Mouse (Mus musculus): Measurements from ENCODE around the gene Sirpb1a.
"Not testable (repeated sequence)": the region's sequence is repeated elsewhere in the genome, so short reads cannot be mapped to it uniquely, and the experiment has no call there.

The Sirpb1a gene

DNA sequence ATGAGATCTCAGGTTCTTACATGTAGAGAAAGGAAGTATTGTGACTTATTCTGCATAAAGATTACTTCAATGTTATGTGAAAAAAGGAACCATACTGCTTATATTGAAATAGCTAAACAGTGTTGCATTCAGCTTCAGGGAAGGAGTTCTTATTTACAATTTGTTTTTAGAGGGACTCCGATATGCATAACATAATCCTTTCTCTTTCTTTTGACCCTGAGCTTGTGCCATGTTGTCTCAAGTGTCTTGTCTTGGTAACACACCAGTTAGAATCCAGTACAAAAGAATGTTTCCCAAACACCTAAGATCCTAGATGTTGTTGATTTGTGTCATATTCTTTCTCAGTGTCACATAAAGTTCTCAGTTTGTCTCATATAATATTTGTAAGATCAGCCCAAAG is at the start of gene Sirpb1a:
Gene Sirpb1a, minus strand, starts transcription at position 74 of the 400 bp plus-strand sequence.
- DNase-seq (ENCODE audit: low read depth): not testable (repeated sequence)

DNA sequence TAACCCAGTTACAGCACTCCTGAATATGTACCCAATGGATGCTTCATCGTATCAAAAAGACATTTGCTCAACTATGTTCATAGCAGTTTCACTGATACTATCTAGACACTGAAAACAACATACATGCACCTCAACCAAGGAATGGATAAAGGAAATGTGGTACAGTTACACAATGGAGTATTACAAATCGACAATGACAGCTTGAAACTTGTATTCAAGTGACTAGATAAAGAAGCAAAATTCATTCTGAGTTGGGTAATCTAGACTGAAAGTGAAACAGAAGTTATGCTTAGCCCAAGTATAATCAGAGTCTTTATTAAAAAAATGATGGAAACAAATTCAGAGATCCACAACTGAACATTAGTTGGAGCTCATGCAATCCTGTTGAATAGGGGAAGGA is 48.5 kb upstream of the Sirpb1a start:
- not testable (repeated sequence) for DNase-seq (ENCODE audit: low read depth)

- not testable (repeated sequence) for DNase-seq (ENCODE audit: low read depth)
Measured at GRCm38 (mm10) chr3:15470158-15470557, 43.8 kb upstream of the Sirpb1a start.

DNA sequence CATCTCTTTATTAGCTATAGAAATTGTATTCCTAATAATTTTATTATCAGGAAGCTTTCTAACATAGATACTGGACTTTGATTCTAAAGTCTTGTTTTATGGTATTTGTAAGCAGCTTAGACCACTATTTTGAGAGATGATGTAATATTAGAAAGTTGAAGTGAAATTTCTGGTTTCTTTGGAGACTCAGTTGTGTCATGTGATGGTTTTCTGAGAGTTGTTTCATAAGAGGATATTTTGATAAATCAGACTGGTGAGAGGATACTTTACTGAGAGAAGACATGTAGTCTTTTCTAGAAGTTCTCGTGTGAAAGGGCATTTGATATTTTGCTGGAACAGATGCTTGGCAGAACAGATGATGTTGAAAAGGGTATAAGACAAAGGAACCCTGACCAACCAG is 17.6 kb upstream of the Sirpb1a start:
- DNase-seq (ENCODE audit: low read depth): not testable (repeated sequence)

DNA sequence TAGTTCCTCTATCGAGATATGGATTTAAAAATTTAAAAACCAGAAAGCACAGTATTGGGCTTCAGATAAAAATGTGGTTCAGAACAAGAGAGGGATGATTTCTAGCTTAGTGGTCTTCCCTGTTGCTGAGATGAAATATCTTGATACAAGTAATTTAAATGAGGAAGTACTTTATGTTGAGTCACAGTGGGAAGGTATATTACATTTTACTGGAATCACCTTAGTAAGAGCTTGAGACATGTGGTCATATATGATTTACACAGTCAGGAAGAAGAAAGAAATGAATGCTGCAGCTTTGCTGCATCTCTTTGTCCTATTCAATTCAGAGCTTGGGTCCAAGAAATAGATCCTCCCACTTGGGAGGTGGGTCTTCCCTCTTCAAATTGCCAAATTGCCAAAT is 13.5 kb upstream of the Sirpb1a start:
- not testable (repeated sequence) for DNase-seq (ENCODE audit: low read depth)

DNA sequence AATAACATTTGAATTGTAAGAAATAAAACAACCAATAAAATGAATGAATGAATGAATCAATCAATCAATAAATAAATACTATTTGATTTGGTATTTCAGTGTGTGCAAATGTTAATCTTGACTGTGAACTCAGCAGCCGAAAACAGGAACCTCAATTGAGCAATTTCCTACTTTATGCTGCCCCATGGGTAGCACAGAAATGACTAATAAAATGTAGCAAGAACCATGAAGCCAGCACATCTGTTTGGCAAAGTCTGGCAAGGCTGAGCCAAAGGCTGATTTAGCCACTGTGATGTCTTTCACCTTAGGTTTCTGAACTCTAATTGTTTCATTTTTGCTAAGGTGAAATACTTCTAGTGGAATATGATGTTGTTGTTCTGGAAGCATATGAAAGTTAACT is 1.6 kb upstream of the Sirpb1a start:
- peak; percentile 43 for DNase-seq (ENCODE audit: low read depth)

GRCm38 (mm10) chr3:15355690-15356089 is 70.6 kb downstream of the Sirpb1a start:
- not testable (repeated sequence) for DNase-seq (ENCODE audit: low read depth)

- DNase-seq (ENCODE audit: low read depth): not testable (repeated sequence)
Measured at GRCm38 (mm10) chr3:15350318-15350717, 76.0 kb downstream of the Sirpb1a start.

- not testable (repeated sequence) for DNase-seq (ENCODE audit: low read depth)
Measured at GRCm38 (mm10) chr3:15345606-15346005, 80.7 kb downstream of the Sirpb1a start.

DNA sequence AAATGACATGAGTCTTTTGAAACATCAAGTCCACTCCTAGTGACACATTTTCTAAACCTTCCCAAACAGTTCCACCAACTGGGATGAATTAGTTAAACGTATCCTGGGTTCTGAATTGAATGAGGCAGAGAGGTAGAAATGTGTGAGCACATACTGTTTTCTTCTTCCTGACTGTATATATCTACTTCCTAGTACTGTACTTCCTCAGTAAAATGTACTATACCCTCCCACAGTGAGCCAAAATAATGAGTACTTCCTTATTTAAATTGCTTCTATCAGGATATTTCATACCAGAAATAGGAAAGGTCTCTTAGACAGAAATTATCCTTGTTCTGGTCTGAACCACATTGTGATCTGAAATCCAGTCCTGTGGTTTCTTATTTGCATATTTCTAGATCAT is 86.0 kb downstream of the Sirpb1a start:
- no peak for DNase-seq (ENCODE audit: low read depth)

DNA sequence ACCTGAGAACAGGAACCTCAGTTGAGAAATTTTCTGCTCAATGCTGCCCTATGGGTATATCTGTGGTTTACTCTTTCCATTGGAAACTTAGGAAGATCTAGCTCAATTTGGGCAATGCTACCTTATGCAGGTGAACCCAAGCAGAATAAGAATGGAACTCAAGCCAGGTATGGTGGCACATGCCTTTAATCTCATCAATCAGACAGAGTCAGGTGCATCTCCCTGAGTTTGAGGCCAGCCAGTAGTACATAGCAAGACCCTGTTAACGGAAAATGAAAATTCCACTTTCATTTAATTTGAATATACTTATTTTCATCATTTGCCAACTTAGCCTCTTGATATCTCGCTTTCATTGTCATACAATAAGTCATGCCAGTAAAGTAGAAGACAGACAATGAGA is 92.1 kb downstream of the Sirpb1a start:
- no peak for DNase-seq (ENCODE audit: low read depth)

DNA sequence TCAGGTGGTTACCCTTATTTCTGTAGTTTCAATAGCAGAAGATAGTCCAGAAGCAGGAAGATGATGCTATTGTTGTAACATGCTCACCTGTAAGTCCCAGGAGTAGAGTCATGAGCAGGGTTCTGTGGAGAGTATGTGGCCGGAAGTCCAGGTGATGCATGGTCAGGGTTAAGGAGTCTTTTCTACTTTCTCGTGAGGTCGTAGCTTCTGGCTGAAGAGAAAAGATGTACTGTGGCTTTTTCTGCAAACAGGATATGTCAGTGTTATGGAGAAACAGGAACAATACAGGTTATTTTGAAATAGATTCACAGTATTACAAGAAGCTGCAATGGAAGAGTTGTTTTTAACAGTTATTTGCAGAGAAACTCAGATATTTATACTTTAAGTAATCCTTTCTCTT is 94.3 kb downstream of the Sirpb1a start, which contains the start of gene Gm9733:
Gene Gm9733, minus strand, starts transcription at position 240 of the 400 bp plus-strand sequence.
- DNase-seq (ENCODE audit: low read depth): peak; percentile 51

- DNase-seq (ENCODE audit: low read depth): peak; percentile 57
Measured at GRCm38 (mm10) chr3:15331545-15331944, 94.8 kb downstream of the Sirpb1a start.

- no peak for DNase-seq (ENCODE audit: low read depth)
Measured at GRCm38 (mm10) chr3:15329549-15329948, 96.8 kb downstream of the Sirpb1a start.
